Mouse (Mus musculus): ENCODE data around the gene Olfr791. TPM values are rescaled to one million over a fixed set of nuclear protein-coding genes. Genes with fewer than 3 reads are reported as not detected.

The Olfr791 gene
- not detected in 2 replicates for polyA plus RNA-seq (2015; fragmentation: Nextera tagmentation; extraction: Ambion mirVana)

- no peak within 1 kb of the TSS for H3K4me2 ChIP-seq (ENCODE audit: low read depth, low read length)
- no peak within 1 kb of the TSS for H3K27ac ChIP-seq (ENCODE audit: low read length)
- 70% methylated on average over 3 of the region's 3 CpGs for WGBS
- H3K4me3 ChIP-seq (ENCODE audit: low read length) = no peak within 1 kb of the TSS
- no peaks in the 10 kb centered on the region for H3K4me1 ChIP-seq (ENCODE audit: control insufficient read depth, insufficient read depth, low read length)
- H3K9me3 ChIP-seq (ENCODE audit: control insufficient read depth, low read length) = no peaks in the 10 kb centered on the region
- H3K9ac ChIP-seq (ENCODE audit: low read depth, low read length) = no peak within 1 kb of the TSS
- H3K27me3 ChIP-seq (replicated peaks; ENCODE audit: control insufficient read depth, insufficient read depth, low read length) = no peaks in the 10 kb centered on the region
- no peaks in the 10 kb centered on the region for H3K36me3 ChIP-seq (ENCODE audit: control insufficient read depth, insufficient read depth, low read length)
- no peak for ATAC-seq
Observed at GRCm38 (mm10) chr10:129521492-129521891, at the start of gene Olfr791. Gene Olfr791, plus strand, starts transcription at chr10:129521792.

DNA sequence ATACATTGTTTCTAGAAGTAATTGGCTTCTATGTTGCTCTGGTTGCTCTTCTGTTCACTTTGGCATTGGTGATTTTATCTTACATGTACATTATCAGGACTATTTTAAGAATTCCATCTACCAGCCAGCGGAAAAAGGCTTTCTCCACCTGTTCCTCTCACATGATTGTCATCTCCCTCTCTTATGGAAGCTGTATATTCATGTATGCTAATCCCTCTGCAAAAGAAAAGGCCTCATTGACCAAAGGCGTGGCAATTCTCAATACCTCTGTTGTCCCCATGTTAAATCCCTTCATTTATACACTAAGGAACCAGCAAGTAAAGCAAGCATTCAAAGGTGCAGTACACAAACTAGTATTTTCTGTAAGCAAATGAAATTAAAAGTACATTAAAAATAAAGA, 48.3 kb upstream of the Olfr791 start:
- Histone ChIP-seq H3K36me3 (ENCODE audit: control insufficient read depth, insufficient read depth, low read length) (no peaks in the 10 kb centered on the region), H3K27me3 (replicated peaks; ENCODE audit: control insufficient read depth, insufficient read depth, low read length) (no peaks in the 10 kb centered on the region), H3K9me3 (ENCODE audit: control insufficient read depth, low read length) (no peaks in the 10 kb centered on the region), H3K4me1 (ENCODE audit: control insufficient read depth, insufficient read depth, low read length) (no peaks in the 10 kb centered on the region), H3K4me3 (ENCODE audit: low read length) (no peak overlapping the region), H3K4me2 (ENCODE audit: low read depth, low read length) (no peak overlapping the region), H3K9ac (ENCODE audit: low read depth, low read length) (no peak overlapping the region), H3K27ac (ENCODE audit: low read length) (no peak overlapping the region)
- ATAC-seq = no peak
- 61% methylated on average over 2 of the region's 2 CpGs for WGBS

DNA sequence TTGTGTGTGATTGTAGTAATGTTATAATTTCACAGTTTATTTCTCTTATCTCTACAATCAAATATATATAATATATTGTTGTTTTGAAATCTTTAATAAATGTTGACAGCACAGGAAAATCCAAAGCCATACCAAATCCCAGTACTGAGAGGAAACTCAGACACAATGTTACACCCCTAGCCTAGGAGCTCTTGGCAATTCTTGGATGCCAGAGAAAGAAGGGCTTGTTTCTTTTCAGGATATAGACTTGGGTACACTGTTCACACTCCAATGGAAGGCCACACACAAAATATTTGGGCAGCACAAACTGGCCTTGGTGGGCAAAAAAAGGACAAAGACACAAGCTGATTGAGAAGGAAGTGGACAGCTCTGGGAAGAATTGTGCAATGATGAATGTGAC, 47.9 kb upstream of the Olfr791 start:
- H3K4me2 ChIP-seq (ENCODE audit: low read depth, low read length) = no peak overlapping the region
- H3K36me3 ChIP-seq (ENCODE audit: control insufficient read depth, insufficient read depth, low read length) = no peaks in the 10 kb centered on the region
- ATAC-seq = no peak
- H3K27me3 ChIP-seq (replicated peaks; ENCODE audit: control insufficient read depth, insufficient read depth, low read length) = no peaks in the 10 kb centered on the region
- no peak overlapping the region for H3K9ac ChIP-seq (ENCODE audit: low read depth, low read length)
- H3K4me1 ChIP-seq (ENCODE audit: control insufficient read depth, insufficient read depth, low read length) = no peaks in the 10 kb centered on the region
- no peak overlapping the region for H3K4me3 ChIP-seq (ENCODE audit: low read length)
- no peak overlapping the region for H3K27ac ChIP-seq (ENCODE audit: low read length)
- H3K9me3 ChIP-seq (ENCODE audit: control insufficient read depth, low read length) = no peaks in the 10 kb centered on the region

- no peak within 1 kb of the TSS for H3K4me2 ChIP-seq (ENCODE audit: low read depth, low read length)
- H3K4me1 ChIP-seq (ENCODE audit: control insufficient read depth, insufficient read depth, low read length) = no peaks in the 10 kb centered on the region
- WGBS = 55% methylated on average over 2 of the region's 2 CpGs
- H3K4me3 ChIP-seq (ENCODE audit: low read length) = no peak within 1 kb of the TSS
- H3K27me3 ChIP-seq (replicated peaks; ENCODE audit: control insufficient read depth, insufficient read depth, low read length) = no peaks in the 10 kb centered on the region
- ATAC-seq = no peak
- H3K9ac ChIP-seq (ENCODE audit: low read depth, low read length) = no peak within 1 kb of the TSS
- no peak within 1 kb of the TSS for H3K27ac ChIP-seq (ENCODE audit: low read length)
- H3K9me3 ChIP-seq (ENCODE audit: control insufficient read depth, low read length) = no peaks in the 10 kb centered on the region
- H3K36me3 ChIP-seq (ENCODE audit: control insufficient read depth, insufficient read depth, low read length) = no peaks in the 10 kb centered on the region
Observed at GRCm38 (mm10) chr10:129484452-129484851, 37.1 kb upstream of the Olfr791 start, which contains the start of gene Olfr789. Gene Olfr789, plus strand, starts transcription at chr10:129484752.

- Histone ChIP-seq H3K4me3 (ENCODE audit: low read length) (no peak overlapping the region), H3K9me3 (ENCODE audit: control insufficient read depth, low read length) (no peaks in the 10 kb centered on the region), H3K4me1 (ENCODE audit: control insufficient read depth, insufficient read depth, low read length) (no peaks in the 10 kb centered on the region), H3K36me3 (ENCODE audit: control insufficient read depth, insufficient read depth, low read length) (no peaks in the 10 kb centered on the region), H3K27ac (ENCODE audit: low read length) (no peak overlapping the region), H3K4me2 (ENCODE audit: low read depth, low read length) (no peak overlapping the region), H3K27me3 (replicated peaks; ENCODE audit: control insufficient read depth, insufficient read depth, low read length) (no peaks in the 10 kb centered on the region), H3K9ac (ENCODE audit: low read depth, low read length) (no peak overlapping the region)
- WGBS = 76% methylated on average over 2 of the region's 2 CpGs
- ATAC-seq = no peak
Observed at GRCm38 (mm10) chr10:129490101-129490500, 31.5 kb upstream of the Olfr791 start.

- Histone ChIP-seq H3K4me3 (ENCODE audit: low read length) (no peak within 1 kb of the TSS), H3K4me2 (ENCODE audit: low read depth, low read length) (no peak within 1 kb of the TSS), H3K9me3 (ENCODE audit: control insufficient read depth, low read length) (no peaks in the 10 kb centered on the region), H3K36me3 (ENCODE audit: control insufficient read depth, insufficient read depth, low read length) (no peaks in the 10 kb centered on the region), H3K9ac (ENCODE audit: low read depth, low read length) (no peak within 1 kb of the TSS), H3K27me3 (replicated peaks; ENCODE audit: control insufficient read depth, insufficient read depth, low read length) (no peaks in the 10 kb centered on the region), H3K4me1 (ENCODE audit: control insufficient read depth, insufficient read depth, low read length) (no peaks in the 10 kb centered on the region), H3K27ac (ENCODE audit: low read length) (no peak within 1 kb of the TSS)
- ATAC-seq = no peak
Observed at GRCm38 (mm10) chr10:129498192-129498591, 23.4 kb upstream of the Olfr791 start, which contains the start of gene Olfr790. Gene Olfr790, plus strand, starts transcription at chr10:129498492.

- 85% methylated on average over 1 of the region's 1 CpGs for whole genome bisulfite sequencing
- H3K4me2 ChIP-seq (ENCODE audit: low read depth, low read length) = no peak within 1 kb of the TSS
- H3K9me3 ChIP-seq (ENCODE audit: control insufficient read depth, low read length) = no peaks in the 10 kb centered on the region; the same call in 1 of the 2 replicates
- H3K36me3 ChIP-seq (ENCODE audit: control insufficient read depth, insufficient read depth, low read length) = no peaks in the 10 kb centered on the region
- H3K4me3 ChIP-seq (ENCODE audit: low read length) = no peak within 1 kb of the TSS
- no peak for ATAC-seq
- no peaks in the 10 kb centered on the region for H3K27me3 ChIP-seq (replicated peaks; ENCODE audit: control insufficient read depth, insufficient read depth, low read length)
- no peak within 1 kb of the TSS for H3K27ac ChIP-seq (ENCODE audit: low read length)
- H3K9ac ChIP-seq (ENCODE audit: low read depth, low read length) = no peak within 1 kb of the TSS
- H3K4me1 ChIP-seq (ENCODE audit: control insufficient read depth, insufficient read depth, low read length) = no peaks in the 10 kb centered on the region
Observed at GRCm38 (mm10) chr10:129538862-129539261, 17.3 kb downstream of the Olfr791 start, which contains the start of gene Olfr792. Gene Olfr792, plus strand, starts transcription at chr10:129539162.

DNA sequence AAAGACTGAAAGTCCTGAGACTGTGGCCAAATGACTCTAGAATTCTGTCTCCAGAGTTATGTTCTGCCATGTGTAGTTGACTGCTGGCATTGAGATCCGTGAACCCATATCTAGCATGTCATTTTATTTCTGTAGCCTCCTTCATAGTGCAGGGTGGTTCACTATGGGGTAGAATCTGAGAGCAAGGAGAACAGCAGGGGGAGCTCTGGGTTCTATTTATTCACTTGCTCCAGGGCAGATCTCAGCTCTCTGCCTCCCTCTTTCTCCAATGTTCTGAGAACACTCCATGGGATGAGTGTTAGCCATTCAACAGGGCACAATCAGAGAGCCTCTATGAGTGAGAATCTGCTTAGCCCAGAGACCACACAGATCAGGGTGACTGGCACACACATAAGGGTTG, 27.8 kb downstream of the Olfr791 start:
- H3K27ac ChIP-seq (ENCODE audit: low read length) = no peak overlapping the region
- no peak for ATAC-seq
- H3K4me1 ChIP-seq (ENCODE audit: control insufficient read depth, insufficient read depth, low read length) = no peaks in the 10 kb centered on the region
- H3K4me3 ChIP-seq (ENCODE audit: low read length) = no peak overlapping the region
- no peaks in the 10 kb centered on the region for H3K9me3 ChIP-seq (ENCODE audit: control insufficient read depth, low read length)
- no peaks in the 10 kb centered on the region for H3K36me3 ChIP-seq (ENCODE audit: control insufficient read depth, insufficient read depth, low read length)
- 66% methylated on average over 1 of the region's 1 CpGs for WGBS
- no peak overlapping the region for H3K9ac ChIP-seq (ENCODE audit: low read depth, low read length)
- H3K4me2 ChIP-seq (ENCODE audit: low read depth, low read length) = no peak overlapping the region
- no peaks in the 10 kb centered on the region for H3K27me3 ChIP-seq (replicated peaks; ENCODE audit: control insufficient read depth, insufficient read depth, low read length)

- Histone ChIP-seq H3K4me1 (ENCODE audit: control insufficient read depth, insufficient read depth, low read length) (no peaks in the 10 kb centered on the region), H3K27ac (ENCODE audit: low read length) (no peak within 1 kb of the TSS), H3K4me2 (ENCODE audit: low read depth, low read length) (no peak within 1 kb of the TSS), H3K27me3 (replicated peaks; ENCODE audit: control insufficient read depth, insufficient read depth, low read length) (no peaks in the 10 kb centered on the region), H3K36me3 (ENCODE audit: control insufficient read depth, insufficient read depth, low read length) (no peaks in the 10 kb centered on the region), H3K9ac (ENCODE audit: low read depth, low read length) (no peak within 1 kb of the TSS), H3K4me3 (ENCODE audit: low read length) (no peak within 1 kb of the TSS), H3K9me3 (ENCODE audit: control insufficient read depth, low read length) (no peaks in the 10 kb centered on the region)
- ATAC-seq = no peak
- 64% methylated on average over 2 of the region's 2 CpGs for WGBS
Observed at GRCm38 (mm10) chr10:129567355-129567754, 45.8 kb downstream of the Olfr791 start, which contains the start of gene Olfr794. Gene Olfr794, plus strand, starts transcription at chr10:129567655.

DNA sequence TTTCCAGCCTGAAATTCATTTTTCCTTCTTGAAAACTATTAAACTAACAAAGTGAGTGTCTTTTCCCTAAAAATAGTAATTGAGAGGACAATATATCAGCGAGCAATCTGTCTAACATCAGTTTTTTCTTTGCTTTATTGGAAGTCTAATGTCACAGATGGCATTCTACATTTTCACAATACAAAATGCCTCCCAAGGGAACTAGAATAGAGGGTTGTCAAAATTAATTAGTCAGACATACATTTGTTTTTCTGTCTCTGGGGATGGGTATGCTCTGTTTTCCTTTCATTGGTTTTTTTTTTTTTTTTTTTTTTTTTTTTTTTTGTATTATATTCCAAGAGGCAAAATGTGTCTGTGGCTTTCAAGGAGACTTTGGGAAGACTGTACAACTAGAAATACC, 55.5 kb downstream of the Olfr791 start:
- 80% methylated on average over 1 of the region's 1 CpGs for WGBS
- Histone ChIP-seq H3K4me1 (ENCODE audit: control insufficient read depth, insufficient read depth, low read length) (no peaks in the 10 kb centered on the region), H3K9ac (ENCODE audit: low read depth, low read length) (no peak overlapping the region)

More for the DNA sequence above, 55.5 kb downstream of the Olfr791 start:
- no peaks in the 10 kb centered on the region for H3K9me3 ChIP-seq (ENCODE audit: control insufficient read depth, low read length)
- H3K36me3 ChIP-seq (ENCODE audit: control insufficient read depth, insufficient read depth, low read length) = no peaks in the 10 kb centered on the region
- no peaks in the 10 kb centered on the region for H3K27me3 ChIP-seq (replicated peaks; ENCODE audit: control insufficient read depth, insufficient read depth, low read length)
- no peak for ATAC-seq
- no peak overlapping the region for H3K27ac ChIP-seq (ENCODE audit: low read length)
- H3K4me3 ChIP-seq (ENCODE audit: low read length) = no peak overlapping the region
- no peak overlapping the region for H3K4me2 ChIP-seq (ENCODE audit: low read depth, low read length)

All from intestine, embryonic 16.5 days (tissue).